Mouse (Mus musculus): ENCODE data around the gene Elmo1.

- TF ChIP-seq CTCF (IDR thresholded peaks at IDR 0.05; ENCODE audit: insufficient read depth, low read depth, low read length) (no peak), POLR2A (IDR thresholded peaks at IDR 0.05; ENCODE audit: insufficient read depth, low read depth, low read length) (no peak)
Observed at GRCm38 (mm10) chr13:20120723-20121122, 30.3 kb downstream of the Elmo1 start.

All from olfactory bulb, adult 2 months (tissue).